Mouse (Mus musculus): Measurements from ENCODE around the gene Tigit.

The Tigit gene

DNA sequence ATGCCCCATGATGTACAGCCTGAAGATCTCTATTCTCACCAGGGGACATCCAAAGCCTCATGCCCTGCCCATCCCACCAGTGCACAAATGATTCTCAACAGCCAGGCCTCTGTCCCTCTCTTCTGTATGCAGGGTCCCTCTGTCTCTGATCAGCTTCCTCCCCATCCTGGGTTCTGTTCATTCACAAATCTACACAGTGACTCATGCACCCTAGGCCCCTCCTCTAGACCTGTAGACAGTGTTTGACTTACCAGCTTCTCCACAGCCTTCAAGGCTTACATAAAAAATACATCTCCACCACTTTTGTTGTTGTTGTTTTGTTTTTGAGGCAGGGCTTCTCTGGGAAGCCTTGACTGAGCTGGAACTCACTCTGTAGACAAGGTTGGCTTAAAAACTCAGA lies 915 bp upstream of the Tigit start:
- no peak for DNase-seq

DNA sequence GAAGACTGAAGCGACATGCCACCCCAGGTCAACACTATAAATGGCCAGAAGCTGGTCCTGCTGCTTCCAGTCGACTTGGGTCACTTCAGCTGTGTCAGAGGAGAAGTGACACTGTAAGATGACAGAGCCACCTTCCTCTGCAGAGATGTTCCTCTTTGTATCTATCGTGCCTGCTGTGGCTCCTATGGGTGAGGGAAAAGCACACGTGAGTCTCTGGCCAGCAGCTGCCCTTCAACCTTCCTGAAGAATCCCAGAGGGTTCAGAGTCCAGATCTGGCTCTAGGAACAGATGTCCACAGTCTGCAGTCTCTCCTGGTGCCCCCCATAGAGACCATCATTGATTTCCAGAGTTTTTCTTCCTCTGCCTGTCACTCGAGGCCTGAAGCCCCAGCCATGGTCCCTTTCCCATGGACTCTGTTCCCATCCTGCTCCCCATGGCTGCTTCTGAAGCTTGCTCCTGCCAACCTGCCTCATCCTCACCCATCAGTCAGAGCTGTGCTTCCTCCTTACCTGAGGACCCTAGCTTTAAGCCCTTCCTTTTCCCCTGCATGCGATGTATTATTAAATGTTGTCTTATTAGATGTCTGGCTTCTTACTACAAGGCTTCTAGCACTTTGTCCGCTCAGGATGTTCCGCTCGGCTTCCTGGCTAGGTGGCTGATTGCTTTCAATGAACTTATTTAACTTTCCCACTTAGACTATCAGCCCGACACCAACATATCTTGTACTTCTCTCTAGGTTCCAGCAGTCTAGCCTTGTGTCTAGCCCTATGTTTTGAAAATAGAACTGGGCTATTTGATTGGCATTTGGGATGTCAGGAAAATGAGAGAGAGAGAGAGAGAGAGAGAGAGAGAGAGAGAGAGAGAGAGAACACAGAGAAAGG lies 1.6 kb downstream of the Tigit start:
- DNase-seq = no peak

DNA sequence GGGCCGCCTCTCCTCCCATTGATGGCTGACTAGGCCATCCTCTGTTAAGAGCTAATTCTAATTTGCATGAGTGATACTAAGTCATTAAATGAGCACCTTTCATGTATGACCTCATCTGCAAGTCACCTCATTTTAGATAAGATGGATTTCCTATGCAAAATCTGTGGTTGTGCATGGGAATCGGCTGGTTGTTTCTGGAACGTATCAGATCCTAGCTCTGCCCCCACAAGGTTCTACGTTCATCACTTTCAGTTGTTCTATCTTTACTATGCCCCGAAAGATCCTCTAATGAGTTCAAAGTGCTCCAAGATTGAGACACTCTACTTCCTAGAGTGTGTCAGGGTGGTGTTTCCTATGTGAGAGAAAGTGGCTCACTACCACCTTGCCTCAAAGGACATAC lies 2.4 kb downstream of the Tigit start:
- DNase-seq = no peak

DNA sequence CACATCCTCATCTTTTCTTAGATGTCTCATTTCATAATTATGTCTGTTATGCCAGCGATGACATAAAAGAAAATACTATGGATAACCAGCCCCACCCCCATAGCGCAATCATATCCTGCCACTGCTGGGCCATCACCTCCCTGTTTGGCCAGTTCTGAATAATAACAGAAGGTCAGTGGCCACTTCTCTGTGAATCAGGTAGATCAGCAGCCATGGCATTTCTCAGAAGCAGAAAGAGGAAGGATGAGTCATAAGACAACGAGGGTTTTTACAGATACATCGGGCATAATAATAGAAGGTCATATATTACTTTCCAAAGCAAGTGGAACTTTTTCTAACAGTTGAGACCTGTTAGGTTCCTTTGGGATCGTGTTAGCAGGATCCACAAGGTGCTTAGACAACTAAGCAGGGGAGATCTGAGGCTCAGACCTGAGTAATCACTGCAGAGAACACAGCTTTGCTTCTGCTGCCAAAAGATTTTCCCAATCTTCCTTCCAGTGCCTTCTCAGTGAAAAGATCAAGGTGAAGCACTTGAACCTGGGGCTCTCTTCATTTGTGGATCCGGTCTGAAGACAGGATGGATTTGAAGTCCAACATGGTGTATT lies 8.7 kb downstream of the Tigit start:
- no peak for DNase-seq

DNA sequence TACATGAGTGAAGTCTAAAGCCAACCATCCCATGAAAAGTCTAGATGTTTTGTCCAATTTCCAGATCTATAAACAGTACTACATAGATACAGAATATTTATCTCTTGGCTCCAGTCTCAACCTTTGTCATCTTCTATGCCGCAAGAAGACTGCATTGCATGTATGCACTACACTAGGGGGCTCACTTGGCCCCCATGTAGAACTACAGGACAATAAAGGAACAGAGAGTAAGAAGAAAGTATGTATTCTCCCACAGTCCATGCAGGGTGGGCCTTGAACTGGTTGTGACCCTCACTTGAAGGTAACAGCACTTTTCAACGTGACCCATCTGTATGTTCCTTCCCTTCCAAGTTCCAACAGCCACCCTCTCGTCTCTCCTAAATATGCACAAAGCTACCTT lies 9.7 kb downstream of the Tigit start:
- no peak for DNase-seq

DNA sequence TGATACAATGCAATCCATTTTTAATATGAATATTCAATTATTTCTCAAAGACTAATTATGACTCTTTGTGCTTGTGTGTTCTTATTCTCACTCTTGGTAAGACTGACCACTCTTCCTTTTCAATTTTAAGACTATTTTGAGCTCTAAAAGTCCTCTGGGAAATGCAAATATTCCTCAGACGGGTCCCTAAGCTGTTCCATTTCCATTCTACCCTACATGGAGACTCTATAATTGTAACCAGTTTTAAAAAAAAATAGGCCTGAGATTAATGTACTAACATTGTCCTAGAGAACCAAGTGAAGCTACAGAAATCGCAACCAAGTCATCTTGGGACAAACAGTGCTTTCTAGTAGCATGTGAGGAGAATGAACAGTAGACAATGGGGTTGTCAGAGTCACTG lies 10.7 kb downstream of the Tigit start:
- no peak for DNase-seq

DNA sequence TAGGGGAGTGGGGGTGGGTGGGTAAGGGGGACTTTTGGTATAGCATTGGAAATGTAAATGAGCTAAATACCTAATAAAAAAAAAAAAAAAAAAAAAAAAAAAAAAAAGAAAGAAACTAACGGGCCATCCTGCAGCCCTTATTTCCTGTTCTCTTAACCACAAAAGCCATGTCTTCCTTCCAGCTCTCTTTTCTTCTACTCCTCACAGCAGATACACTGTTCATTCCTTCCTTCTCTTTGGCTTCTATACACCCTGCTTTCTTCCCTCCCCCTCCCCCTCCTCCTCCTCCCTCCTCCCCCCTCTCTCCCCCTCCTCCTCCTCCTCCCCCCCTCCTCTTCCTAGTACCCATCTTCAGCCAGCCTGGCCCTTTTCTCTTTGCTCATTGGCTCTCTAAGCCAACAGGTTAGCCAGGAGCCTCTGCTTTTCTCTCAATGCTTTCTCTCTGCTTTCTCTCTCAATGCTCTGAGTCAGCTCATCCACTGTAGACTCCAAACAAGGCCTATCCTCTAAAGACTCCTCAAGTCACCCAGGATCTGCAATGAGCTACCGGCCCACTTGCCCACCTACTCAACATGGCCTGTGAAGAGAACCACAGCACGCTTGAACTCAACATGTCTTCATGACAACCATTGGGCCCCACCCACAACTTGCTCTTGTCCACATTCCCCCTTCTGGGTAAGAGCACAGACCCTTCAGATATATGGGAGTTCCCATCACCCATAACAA lies 13.4 kb downstream of the Tigit start:
- no peak for DNase-seq

DNA sequence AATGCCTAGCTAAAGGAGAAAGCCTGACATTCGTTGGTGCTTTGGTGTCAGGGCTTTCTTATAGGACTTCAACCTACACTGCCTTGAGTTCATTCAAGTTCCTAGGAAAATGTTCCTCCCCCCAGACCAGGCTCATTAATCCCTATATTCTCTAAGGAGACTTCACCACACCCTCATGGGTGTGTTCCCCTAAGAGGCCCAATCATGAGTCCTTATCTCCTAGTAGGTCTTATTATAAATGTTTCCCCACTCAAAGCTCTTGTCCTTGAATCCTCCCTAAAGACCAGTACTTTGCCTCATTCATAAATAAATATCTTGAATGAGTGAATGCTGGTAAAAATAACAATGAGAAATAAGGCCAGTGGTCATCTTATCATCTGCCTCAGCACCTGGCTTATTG lies 16.3 kb downstream of the Tigit start:
- DNase-seq = no peak

DNA sequence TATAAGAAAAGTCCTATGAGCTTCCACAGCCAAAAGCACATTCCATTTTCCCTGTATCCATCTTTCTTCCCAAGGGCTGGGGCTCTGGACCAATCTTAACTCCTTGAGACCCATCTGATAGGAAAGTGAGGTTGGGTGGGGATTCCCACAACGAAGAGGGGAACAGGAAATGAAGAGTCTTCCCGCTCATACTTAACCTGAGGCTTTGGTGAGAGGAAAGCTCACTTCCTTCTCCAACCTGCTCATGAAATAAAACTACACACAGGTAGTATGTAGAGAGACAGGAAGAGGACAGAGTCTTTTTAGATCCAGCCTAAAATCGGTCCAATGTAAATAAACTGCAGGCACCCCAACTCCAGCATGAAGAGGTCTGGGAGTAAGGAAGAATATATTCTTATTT lies 17.0 kb downstream of the Tigit start:
- no peak for DNase-seq

DNA sequence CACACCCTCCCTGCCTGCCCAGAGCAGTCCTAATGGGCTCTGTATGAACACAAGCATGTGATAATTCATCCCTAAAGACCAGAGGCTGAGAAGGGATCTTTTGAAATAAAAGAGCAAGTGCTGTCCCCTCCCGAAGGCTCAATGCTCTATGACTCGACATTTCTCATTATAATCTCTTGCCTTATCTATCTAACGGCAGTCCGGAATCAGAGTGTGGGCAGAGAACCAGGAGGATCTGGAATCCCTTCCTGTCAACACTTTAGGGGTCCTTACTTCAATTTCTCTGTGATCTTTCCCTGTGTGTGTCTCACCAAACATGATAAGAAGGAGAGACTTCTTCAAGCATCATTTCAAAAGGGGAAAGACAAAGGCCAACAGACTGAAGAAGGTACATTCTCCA lies 18.1 kb downstream of the Tigit start:
- DNase-seq = no peak

DNA sequence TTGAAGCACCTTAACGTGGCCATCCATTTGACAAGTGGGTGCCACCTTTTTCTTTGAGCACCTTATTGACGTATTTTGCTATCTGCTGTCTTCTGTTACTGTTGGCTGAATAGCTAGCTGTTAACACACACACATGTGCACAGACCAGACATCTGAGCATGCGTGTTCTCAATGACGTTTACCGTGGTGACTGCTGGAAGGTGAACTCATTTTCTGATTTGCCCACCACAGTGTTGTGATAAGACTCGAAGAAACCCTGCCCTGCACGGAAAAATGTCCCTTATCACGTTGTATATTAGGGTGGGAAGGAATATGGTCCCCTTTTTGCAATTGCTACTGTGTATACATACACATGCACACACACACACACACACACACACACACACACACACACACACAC lies 22.7 kb downstream of the Tigit start:
- DNase-seq = no peak

DNA sequence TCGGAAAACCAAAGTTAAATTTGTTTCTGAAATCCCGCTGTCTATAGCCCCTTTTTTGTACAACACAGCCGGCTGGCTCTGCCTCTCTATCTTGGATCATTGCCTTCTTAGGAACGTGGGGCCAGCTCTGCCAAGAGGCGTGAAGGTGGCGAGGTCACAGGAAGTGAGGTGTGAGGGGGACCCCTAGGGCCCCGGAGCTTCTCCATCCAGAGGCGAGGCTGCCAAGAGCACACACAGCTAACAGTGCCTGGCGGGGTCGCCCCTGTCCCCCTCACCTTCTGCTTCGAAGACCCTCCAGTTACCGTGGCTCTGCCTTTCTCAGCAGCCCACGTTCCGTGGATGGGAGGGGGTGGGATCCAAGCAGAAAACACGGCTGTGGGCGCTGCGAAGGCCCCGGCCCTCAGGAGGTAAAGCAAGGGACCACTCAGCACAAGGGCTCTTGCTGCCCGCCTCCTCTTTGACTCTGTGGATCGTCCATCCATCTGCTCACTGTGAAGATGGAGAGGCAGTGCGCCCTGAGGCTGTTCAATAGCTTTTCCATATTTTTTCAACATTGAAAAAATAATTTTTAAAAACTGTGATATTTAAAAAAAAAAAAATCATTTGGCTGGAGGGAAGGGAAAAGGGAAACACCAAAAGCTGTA lies 25.4 kb downstream of the Tigit start:
- DNase-seq = peak; percentile 19

DNA sequence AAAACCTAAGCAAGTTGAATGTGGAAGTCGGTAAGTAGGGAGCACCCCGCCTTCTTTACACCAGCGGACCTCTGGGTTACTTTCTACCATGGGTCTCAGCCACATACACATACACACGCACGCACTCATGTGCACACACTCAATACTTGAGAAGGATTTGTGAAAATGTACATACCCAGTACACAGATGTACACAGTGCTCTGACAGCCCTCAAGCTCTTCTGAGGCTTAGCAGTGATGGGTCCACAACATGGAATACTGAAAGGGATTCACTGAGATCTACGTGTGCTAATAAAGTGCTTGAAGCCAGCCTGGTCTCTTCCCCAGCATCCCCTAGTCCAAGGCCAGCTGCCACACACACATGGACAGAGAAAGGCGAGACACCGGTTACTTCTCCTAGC lies 26.7 kb downstream of the Tigit start:
- no peak for DNase-seq

DNA sequence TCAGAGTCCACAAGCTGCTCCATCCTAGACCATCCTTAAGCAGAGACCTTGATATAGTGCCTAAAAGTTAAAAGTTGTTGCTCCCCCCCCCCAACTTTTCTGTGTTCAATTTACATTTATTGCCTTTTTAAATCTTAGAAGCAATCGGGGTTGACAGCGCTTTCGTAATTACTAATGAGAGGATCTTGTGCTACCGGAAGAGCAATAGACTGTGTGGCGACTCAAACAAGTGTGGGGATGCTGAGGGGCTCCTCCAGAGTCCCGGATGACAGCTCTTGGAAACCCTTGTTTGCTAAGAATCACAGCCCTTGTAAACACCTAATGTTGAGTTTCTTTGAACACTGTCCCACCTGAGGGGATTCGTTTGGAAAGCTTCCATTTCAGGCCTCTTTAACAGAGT lies 29.9 kb downstream of the Tigit start:
- no peak for DNase-seq

DNA sequence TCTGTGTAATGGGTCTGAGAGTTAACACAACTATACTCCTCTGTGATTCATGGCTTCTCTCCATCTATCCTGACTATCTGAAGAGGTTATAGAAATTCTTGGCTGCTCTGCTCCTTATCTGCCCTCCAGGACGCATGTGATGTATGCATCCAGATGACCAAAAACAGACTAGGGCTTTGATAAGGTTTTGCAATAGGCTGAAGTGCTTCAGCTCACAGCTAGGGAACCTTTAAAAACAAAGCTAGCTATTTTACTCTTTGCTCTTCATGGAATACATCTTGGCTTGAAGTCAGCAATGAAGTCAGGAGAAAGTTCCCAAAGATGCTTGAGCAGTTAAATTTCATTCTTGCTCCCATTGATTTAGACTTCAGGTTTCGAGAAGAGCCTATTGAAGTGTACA lies 32.2 kb downstream of the Tigit start:
- DNase-seq = no peak

DNA sequence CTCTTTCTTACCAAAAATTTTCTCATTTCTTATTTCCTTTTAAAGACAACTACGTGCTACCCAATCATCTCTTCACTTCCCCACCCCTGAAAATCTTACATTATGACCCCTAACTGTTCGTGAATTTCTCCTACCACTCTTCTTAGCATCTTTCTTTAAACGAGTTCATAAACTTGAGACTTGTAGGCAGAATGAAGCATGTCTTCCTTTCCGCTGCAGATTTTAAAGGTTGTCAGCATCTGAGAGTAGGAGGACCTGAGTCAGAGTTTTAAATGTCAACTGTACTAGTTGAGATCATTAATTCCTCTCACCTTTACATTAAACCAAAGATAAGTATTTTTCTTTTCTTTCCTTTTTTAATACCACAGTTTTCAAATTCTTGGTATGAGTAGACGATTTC lies 35.3 kb downstream of the Tigit start:
- DNase-seq = no peak

DNA sequence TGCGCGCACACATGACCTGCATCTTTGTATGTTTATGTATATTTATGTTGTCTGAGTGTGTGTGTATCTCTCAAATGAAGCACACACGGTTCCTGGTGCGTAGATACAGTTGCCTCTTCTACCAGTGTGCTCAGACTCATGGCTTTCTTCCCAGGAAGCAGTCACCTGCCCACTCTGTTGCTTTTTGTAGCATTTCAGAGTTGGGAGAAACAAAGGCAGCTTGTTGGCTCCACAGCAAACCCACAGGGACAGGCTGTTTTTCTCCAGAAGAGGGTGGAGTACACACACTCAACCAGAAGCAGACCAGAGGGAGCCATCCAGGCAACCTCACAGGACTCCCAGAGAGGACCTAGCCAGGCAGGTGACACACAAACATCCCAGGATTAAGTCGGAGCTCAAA lies 38.0 kb downstream of the Tigit start:
- no peak for DNase-seq

DNA sequence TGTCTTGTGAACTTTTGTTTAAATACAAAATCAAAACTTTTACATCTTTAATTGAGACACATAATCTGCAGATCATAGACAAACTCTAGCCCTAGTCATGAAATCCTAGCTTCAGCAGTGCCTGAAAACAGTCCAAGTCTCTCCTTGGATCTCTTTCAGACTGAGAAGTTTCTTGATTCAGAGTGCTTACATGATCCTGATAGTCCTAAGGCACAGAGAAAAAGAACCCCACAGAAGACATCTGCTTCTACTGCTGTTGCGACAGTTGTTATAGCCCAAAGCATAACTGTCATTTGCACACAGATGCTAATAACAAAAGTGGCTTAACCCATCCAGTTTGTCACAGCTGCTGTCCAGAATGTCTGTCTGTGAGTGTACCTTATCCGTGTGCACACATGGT lies 38.7 kb downstream of the Tigit start:
- no peak for DNase-seq

DNA sequence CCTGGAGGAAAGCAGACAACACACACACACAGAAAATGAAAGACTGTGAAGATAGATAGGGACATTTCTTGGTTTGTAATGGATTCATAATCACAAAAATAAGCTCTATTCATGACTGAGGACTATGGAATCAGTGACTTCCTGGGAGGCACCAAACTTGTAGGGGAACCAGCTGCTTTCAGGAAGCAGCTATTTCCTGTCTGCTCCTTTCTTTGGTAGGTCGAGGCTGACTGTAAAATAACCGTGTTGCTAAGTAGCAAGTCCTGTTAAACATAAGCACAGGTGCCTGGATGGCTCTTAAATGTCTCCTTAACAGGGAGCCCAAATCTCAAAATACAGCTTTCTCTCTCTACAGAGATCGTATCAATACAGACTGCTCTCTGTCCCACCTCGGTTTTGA lies 39.1 kb downstream of the Tigit start:
- DNase-seq = no peak

DNA sequence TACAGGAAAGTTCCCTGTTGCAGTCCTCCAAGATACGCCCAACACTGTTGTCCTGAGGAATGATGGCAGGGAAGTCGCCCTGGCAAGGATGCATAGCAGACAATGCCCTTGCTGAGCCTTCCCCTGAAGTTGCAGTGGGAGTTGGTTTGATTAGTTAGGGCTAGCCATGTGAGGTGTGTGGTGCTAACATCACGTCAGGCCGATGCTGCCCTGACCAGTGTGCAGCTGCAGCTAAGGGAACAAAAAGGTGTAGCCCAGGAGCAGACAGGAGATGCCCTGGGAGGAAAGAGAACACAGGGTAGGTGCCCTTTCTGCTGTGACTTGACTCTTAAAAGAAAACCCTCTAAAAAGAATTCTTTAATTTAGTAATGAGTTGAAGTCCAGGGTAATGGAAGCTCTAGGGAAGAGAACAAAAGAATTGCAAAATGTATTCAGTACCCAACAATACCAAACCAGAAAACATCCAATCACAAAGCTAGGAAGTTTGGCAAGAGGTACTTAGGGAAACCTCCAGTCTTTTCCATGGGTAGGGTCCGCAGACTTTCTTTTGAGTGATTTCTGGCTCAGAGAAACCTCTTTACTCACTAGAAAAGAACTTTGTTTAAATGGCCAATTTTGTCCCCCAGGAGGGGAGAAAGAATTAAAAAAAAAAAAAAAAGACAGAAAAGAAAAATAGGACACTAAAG lies 40.5 kb downstream of the Tigit start:
- no peak for DNase-seq

DNA sequence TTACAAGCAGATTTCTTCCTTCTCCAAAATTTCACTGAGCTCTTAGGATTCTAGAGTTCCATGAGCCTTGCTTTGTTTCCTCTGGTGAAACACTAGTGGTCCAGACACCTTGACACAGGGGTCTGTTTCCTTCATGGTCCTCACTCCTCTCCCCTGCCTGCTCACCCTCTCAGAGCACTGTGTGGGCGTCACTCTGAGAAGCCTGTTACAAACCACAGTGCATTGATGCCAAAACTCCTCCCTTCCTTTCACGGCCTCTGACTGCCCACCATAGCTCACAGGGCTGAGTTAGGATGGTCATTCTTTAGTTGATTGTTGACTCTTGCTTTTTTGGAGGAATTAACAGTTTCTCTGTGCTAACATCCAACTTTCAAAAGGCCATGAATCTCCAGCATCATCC lies 43.6 kb downstream of the Tigit start:
- DNase-seq = no peak

DNA sequence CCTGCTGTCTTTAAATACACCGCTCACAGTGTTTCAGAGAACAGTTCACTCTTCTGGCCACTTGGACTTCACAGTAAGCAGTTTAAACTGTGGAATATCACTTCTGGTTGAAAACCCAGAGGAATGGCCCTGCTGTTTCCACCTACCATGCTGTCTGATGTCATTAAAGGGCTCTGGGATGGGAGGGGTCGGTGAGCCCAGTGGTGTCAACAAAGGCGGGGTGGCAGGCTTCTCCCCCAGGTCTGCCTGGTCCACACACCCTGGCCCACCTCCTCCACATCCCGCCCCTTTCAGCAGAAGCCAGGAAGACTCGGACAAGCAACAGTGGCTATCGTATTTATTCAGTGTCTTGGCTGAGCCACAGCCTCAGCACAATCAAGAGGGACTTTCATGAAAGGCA lies 44.7 kb downstream of the Tigit start:
- DNase-seq = no peak

DNA sequence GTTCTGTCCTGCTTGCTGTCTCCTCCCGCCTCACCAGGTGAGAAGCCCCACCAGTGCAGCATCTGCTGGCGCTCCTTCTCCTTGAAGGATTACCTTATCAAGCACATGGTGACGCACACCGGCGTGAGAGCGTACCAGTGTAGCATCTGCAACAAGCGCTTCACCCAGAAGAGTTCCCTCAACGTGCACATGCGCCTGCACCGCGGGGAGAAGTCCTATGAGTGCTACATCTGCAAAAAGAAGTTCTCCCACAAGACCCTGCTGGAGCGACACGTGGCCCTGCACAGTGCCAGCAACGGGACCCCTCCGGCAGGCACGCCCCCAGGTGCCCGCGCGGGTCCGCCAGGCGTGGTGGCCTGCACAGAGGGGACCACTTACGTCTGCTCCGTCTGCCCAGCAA lies 45.7 kb downstream of the Tigit start:
- no peak for DNase-seq
